Mouse (Mus musculus): ENCODE data around the gene Treml2.

DNA sequence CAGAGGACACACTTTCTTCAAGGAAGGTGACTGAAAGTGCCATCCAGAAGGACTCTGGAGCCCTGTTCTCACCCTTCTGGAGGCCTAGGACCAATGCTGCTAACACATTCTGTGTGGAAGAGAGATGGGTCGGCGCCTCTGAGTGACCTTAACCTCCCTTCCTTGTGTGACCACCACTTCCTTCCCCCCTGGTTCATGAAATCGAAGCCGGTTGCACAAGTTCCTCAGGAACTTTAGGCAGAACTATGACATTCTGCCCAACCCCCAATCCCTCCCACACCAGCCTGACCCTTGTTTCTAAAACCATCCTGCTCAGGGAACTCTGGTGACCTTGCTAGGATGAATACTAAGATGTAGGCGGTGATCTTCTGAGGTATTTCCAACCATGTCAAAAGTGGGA is 25.0 kb downstream of the Treml2 start:
- TF ChIP-seq CTCF (IDR thresholded peaks at IDR 0.05; ENCODE audit: low read depth, low read length) (no peak), POLR2A (IDR thresholded peaks at IDR 0.05; ENCODE audit: insufficient read depth, low read length) (no peak)
